Mouse (Mus musculus): ENCODE results near the gene Dtx3l. TPM values are rescaled to one million over a fixed set of nuclear protein-coding genes. Genes with fewer than 3 reads are reported as not detected.
"Not testable (repeated sequence)": the region's sequence is repeated elsewhere in the genome, so short reads cannot be mapped to it uniquely, and the experiment has no call there.

Gene Dtx3l
- polyA plus RNA-seq (2014; fragmentation: Nextera tagmentation; extraction: Ambion mirVana), result 8.0 and 8.2 TPM in 2 replicates

- Histone ChIP-seq H3K9ac (ENCODE audit: low read length) (peak within 1 kb of the TSS; percentile 59), H3K9me3 (ENCODE audit: control insufficient read depth, low read length) (no peaks in the 10 kb centered on the region), H3K4me3 (ENCODE audit: low read depth, low read length) (peak within 1 kb of the TSS; percentile 76), H3K4me1 (replicated peaks; ENCODE audit: control insufficient read depth, insufficient read depth, low read length) (peaks cover 4% of the 10 kb centered on the region), H3K27ac (ENCODE audit: low read depth) (peak within 1 kb of the TSS; percentile 57; the same call in 1 of the 2 replicates), H3K4me2 (ENCODE audit: low read length) (peak within 1 kb of the TSS; percentile 63), H3K27me3 (replicated peaks; ENCODE audit: control insufficient read depth, insufficient read depth, low read length) (no peaks in the 10 kb centered on the region), H3K36me3 (ENCODE audit: control insufficient read depth, insufficient read depth, low read length) (no peaks in the 10 kb centered on the region)
- 2% methylated on average over 52 of the region's 52 CpGs for WGBS
- ATAC-seq (replicated peaks; ENCODE audit: low FRiP score, low TSS enrichment, low read depth) (peak; percentile 74), DNase-seq (ENCODE audit: low spot score) (peak; percentile 85)
Measured at GRCm38 (mm10) chr16:35938211-35939151, at the start of gene Dtx3l, which contains the start of gene Parp9. Gene Dtx3l (minus strand): TSS chr16:35939151. Gene Parp9 (plus strand): TSS chr16:35938470.

DNA sequence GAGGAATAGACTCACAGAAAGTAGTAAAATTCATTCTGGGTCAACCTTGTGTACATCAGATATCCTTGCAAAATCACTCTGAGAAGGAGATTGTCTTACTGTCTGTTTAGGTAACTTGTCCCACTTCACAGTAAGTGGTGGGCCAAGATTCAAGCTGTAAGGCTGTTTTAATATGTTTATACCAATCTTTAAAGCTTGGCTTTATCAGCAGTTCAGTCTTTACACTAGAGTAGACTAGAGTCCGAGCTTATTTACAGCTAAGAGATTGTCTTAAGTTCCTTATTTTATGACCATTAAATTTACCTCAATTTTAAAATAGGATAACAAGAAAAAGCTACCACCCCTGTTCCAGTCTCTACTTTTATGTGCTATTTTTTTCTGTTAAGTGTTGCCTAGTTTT is 49.0 kb upstream of the Dtx3l start:
- no peaks in the 10 kb centered on the region for H3K9me3 ChIP-seq (ENCODE audit: control insufficient read depth, low read length)
- peaks cover 3% of the 10 kb centered on the region; the same call in 1 of the 2 replicates for H3K4me1 ChIP-seq (replicated peaks; ENCODE audit: control insufficient read depth, insufficient read depth, low read length)
- H3K27ac ChIP-seq (ENCODE audit: low read depth), result no peak overlapping the region
- no peak for DNase-seq (ENCODE audit: low spot score)
- no peak for ATAC-seq (replicated peaks; ENCODE audit: low FRiP score, low TSS enrichment, low read depth)
- no peak overlapping the region for H3K4me2 ChIP-seq (ENCODE audit: low read length)
- H3K4me3 ChIP-seq (ENCODE audit: low read depth, low read length), result no peak overlapping the region
- H3K36me3 ChIP-seq (ENCODE audit: control insufficient read depth, insufficient read depth, low read length), result no peaks in the 10 kb centered on the region
- H3K27me3 ChIP-seq (replicated peaks; ENCODE audit: control insufficient read depth, insufficient read depth, low read length), result no peaks in the 10 kb centered on the region
- H3K9ac ChIP-seq (ENCODE audit: low read length), result no peak overlapping the region
- 59% methylated on average over 1 of the region's 1 CpGs for WGBS

- no peaks in the 10 kb centered on the region for H3K27me3 ChIP-seq (replicated peaks; ENCODE audit: control insufficient read depth, insufficient read depth, low read length)
- ATAC-seq (replicated peaks; ENCODE audit: low FRiP score, low TSS enrichment, low read depth), result no peak
- no peak overlapping the region for H3K9ac ChIP-seq (ENCODE audit: low read length)
- H3K9me3 ChIP-seq (ENCODE audit: control insufficient read depth, low read length), result no peaks in the 10 kb centered on the region
- H3K36me3 ChIP-seq (ENCODE audit: control insufficient read depth, insufficient read depth, low read length), result no peaks in the 10 kb centered on the region
- no peak for DNase-seq (ENCODE audit: low spot score)
- peaks cover 3% of the 10 kb centered on the region; the same call in 1 of the 2 replicates for H3K4me1 ChIP-seq (replicated peaks; ENCODE audit: control insufficient read depth, insufficient read depth, low read length)
- 66% methylated on average over 3 of the region's 3 CpGs for WGBS
- H3K4me3 ChIP-seq (ENCODE audit: low read depth, low read length), result peak overlapping the region; percentile 77; the same call in 1 of the 2 replicates
- H3K27ac ChIP-seq (ENCODE audit: low read depth), result no peak overlapping the region
- H3K4me2 ChIP-seq (ENCODE audit: low read length), result peak overlapping the region; percentile 84
Measured at GRCm38 (mm10) chr16:35984471-35984870, 45.5 kb upstream of the Dtx3l start.

DNA sequence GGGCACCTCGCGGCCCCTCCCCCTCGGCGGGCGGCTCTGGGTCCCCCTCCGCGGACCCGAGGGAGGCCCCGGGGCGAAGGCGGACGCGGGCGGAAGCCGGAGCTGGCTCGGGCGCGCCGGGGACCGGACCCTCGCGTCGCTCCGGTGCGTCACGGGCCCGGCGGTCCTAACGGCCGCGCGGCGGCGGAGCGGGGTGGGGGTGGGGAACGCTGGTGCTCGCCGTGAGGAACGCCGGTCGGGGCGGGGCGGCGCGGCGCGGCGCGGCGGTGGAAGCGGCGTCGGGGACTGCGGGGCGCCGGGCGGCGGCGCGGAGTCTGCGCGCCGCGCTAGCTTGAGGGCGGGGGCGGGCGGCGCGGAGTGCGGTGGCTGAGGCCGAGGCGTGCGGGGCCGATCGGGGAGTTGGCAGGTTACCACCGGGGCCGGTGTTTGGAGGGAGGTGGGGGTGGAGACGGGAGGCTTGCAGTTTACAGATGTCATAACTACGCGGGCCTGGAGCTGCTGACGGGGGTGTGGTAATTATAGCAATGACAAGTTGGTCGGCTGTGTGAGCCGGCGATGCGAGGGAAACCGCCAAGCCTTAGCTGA is 44.7 kb upstream of the Dtx3l start:
- Histone ChIP-seq H3K27ac (ENCODE audit: low read depth) (peak overlapping the region; percentile 99), H3K4me2 (ENCODE audit: low read length) (peak overlapping the region; percentile 84), H3K9ac (ENCODE audit: low read length) (peak overlapping the region; percentile 87), H3K4me1 (replicated peaks; ENCODE audit: control insufficient read depth, insufficient read depth, low read length) (peaks cover 3% of the 10 kb centered on the region; the same call in 1 of the 2 replicates), H3K27me3 (replicated peaks; ENCODE audit: control insufficient read depth, insufficient read depth, low read length) (no peaks in the 10 kb centered on the region), H3K4me3 (ENCODE audit: low read depth, low read length) (peak overlapping the region; percentile 77), H3K9me3 (ENCODE audit: control insufficient read depth, low read length) (no peaks in the 10 kb centered on the region), H3K36me3 (ENCODE audit: control insufficient read depth, insufficient read depth, low read length) (no peaks in the 10 kb centered on the region)
- 0% methylated on average over 67 of the region's 86 CpGs for WGBS
- DNase-seq (ENCODE audit: low spot score) (no peak), ATAC-seq (replicated peaks; ENCODE audit: low FRiP score, low TSS enrichment, low read depth) (peak; percentile 64)

DNA sequence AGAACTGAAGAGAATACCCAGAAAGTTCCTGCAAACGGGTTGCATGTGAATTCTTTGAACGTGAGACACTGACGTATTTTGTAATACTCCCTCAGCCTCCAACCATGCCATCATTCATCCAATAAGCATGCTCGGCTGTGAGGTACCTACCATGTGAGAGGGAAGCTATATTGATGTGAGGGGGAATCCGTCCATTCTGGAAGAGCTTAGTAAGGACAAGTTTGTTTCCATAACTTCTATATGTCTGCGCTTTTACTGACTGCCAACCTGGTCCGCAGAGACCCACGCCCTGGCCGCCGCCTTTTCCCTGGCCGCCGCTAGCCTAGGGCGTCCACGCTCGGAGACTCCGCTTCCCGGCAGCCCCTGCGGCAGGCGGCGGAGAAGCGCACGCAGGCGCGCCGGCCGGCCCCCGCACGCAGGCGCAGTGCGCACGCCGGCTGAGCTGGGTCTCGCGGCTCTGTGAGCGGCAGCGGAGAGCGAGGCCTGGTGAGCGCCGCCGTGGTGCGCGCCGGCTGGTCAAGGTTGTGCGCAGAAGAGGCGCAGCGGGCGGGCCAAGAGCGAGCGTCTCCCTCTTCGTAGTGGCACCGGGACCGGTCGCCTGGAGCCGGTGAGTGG is 44.1 kb upstream of the Dtx3l start:
- ATAC-seq (replicated peaks; ENCODE audit: low FRiP score, low TSS enrichment, low read depth) (peak; percentile 92), DNase-seq (ENCODE audit: low spot score) (peak; percentile 94)
- Histone ChIP-seq H3K27me3 (replicated peaks; ENCODE audit: control insufficient read depth, insufficient read depth, low read length) (no peaks in the 10 kb centered on the region), H3K4me1 (replicated peaks; ENCODE audit: control insufficient read depth, insufficient read depth, low read length) (peaks cover 3% of the 10 kb centered on the region; the same call in 1 of the 2 replicates), H3K9me3 (ENCODE audit: control insufficient read depth, low read length) (no peaks in the 10 kb centered on the region), H3K9ac (ENCODE audit: low read length) (peak overlapping the region; percentile 87), H3K27ac (ENCODE audit: low read depth) (peak overlapping the region; percentile 99), H3K36me3 (ENCODE audit: control insufficient read depth, insufficient read depth, low read length) (no peaks in the 10 kb centered on the region), H3K4me3 (ENCODE audit: low read depth, low read length) (peak overlapping the region; percentile 77), H3K4me2 (ENCODE audit: low read length) (peak overlapping the region; percentile 84)
- 0% methylated on average over 54 of the region's 54 CpGs for WGBS

- H3K27ac ChIP-seq (ENCODE audit: low read depth), result peak overlapping the region; percentile 99
- H3K27me3 ChIP-seq (replicated peaks; ENCODE audit: control insufficient read depth, insufficient read depth, low read length), result no peaks in the 10 kb centered on the region
- no peak for ATAC-seq (replicated peaks; ENCODE audit: low FRiP score, low TSS enrichment, low read depth)
- H3K4me1 ChIP-seq (replicated peaks; ENCODE audit: control insufficient read depth, insufficient read depth, low read length), result peaks cover 3% of the 10 kb centered on the region; the same call in 1 of the 2 replicates
- H3K9me3 ChIP-seq (ENCODE audit: control insufficient read depth, low read length), result no peaks in the 10 kb centered on the region
- H3K4me3 ChIP-seq (ENCODE audit: low read depth, low read length), result peak overlapping the region; percentile 77
- peak overlapping the region; percentile 84 for H3K4me2 ChIP-seq (ENCODE audit: low read length)
- WGBS, result 4% methylated on average over 15 of the region's 15 CpGs
- H3K36me3 ChIP-seq (ENCODE audit: control insufficient read depth, insufficient read depth, low read length), result no peaks in the 10 kb centered on the region
- DNase-seq (ENCODE audit: low spot score), result no peak
- peak overlapping the region; percentile 87 for H3K9ac ChIP-seq (ENCODE audit: low read length)
Measured at GRCm38 (mm10) chr16:35982506-35982901, 43.6 kb upstream of the Dtx3l start.

DNA sequence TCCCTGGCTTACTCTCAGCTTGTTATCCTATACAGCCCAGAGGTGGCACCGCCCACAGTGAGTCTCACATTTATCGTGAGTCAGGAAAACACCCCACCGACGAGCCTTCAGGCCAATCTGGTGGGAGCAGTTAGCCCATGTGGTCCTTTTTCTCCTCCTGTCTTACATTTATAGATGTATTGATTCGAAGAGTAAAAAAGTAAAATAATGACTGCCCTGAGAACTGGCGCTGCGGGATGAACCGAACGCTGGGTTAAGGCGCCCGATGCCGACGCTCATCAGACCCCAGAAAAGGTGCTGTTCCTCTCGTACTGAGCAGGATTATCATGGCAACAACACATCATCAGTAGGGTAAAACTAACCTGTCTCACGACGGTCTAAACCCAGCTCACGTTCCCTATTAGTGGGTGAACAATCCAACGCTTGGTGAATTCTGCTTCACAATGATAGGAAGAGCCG is 42.4 kb upstream of the Dtx3l start:
- Histone ChIP-seq H3K4me2 (ENCODE audit: low read length) (no peak overlapping the region), H3K9ac (ENCODE audit: low read length) (no peak overlapping the region), H3K27me3 (replicated peaks; ENCODE audit: control insufficient read depth, insufficient read depth, low read length) (no peaks in the 10 kb centered on the region), H3K27ac (ENCODE audit: low read depth) (no peak overlapping the region), H3K36me3 (ENCODE audit: control insufficient read depth, insufficient read depth, low read length) (no peaks in the 10 kb centered on the region), H3K4me3 (ENCODE audit: low read depth, low read length) (no peak overlapping the region), H3K4me1 (replicated peaks; ENCODE audit: control insufficient read depth, insufficient read depth, low read length) (peaks cover 3% of the 10 kb centered on the region; the same call in 1 of the 2 replicates), H3K9me3 (ENCODE audit: control insufficient read depth, low read length) (no peaks in the 10 kb centered on the region)
- ATAC-seq (replicated peaks; ENCODE audit: low FRiP score, low TSS enrichment, low read depth) (peak; percentile 97), DNase-seq (ENCODE audit: low spot score) (peak; percentile 100)
- WGBS, result 51% methylated on average over 19 of the region's 19 CpGs

- not testable (repeated sequence) for H3K4me2 ChIP-seq (ENCODE audit: low read length); H3K36me3 ChIP-seq (ENCODE audit: control insufficient read depth, insufficient read depth, low read length); H3K27ac ChIP-seq (ENCODE audit: low read depth); H3K9ac ChIP-seq (ENCODE audit: low read length); H3K4me1 ChIP-seq (replicated peaks; ENCODE audit: control insufficient read depth, insufficient read depth, low read length); H3K27me3 ChIP-seq (replicated peaks; ENCODE audit: control insufficient read depth, insufficient read depth, low read length); ATAC-seq (replicated peaks; ENCODE audit: low FRiP score, low TSS enrichment, low read depth); H3K9me3 ChIP-seq (ENCODE audit: control insufficient read depth, low read length); H3K4me3 ChIP-seq (ENCODE audit: low read depth, low read length); DNase-seq (ENCODE audit: low spot score)
- 77% methylated on average over 1 of the region's 1 CpGs for WGBS
Measured at GRCm38 (mm10) chr16:35978450-35978849, 39.5 kb upstream of the Dtx3l start, which contains the start of gene Kpna1. Gene Kpna1 (plus strand): TSS chr16:35978750.
